Mouse (Mus musculus): ENCODE measurements around the gene Cebpb. TPM values are rescaled to one million over a fixed set of nuclear protein-coding genes. Genes with fewer than 3 reads are reported as not detected.
A peak's percentile ranks its signal among the peaks of the same experiment; 100 is the strongest.

The Cebpb gene
- total RNA-seq, 2 experiments from 2014 or later: 108 to 124 TPM

DNA sequence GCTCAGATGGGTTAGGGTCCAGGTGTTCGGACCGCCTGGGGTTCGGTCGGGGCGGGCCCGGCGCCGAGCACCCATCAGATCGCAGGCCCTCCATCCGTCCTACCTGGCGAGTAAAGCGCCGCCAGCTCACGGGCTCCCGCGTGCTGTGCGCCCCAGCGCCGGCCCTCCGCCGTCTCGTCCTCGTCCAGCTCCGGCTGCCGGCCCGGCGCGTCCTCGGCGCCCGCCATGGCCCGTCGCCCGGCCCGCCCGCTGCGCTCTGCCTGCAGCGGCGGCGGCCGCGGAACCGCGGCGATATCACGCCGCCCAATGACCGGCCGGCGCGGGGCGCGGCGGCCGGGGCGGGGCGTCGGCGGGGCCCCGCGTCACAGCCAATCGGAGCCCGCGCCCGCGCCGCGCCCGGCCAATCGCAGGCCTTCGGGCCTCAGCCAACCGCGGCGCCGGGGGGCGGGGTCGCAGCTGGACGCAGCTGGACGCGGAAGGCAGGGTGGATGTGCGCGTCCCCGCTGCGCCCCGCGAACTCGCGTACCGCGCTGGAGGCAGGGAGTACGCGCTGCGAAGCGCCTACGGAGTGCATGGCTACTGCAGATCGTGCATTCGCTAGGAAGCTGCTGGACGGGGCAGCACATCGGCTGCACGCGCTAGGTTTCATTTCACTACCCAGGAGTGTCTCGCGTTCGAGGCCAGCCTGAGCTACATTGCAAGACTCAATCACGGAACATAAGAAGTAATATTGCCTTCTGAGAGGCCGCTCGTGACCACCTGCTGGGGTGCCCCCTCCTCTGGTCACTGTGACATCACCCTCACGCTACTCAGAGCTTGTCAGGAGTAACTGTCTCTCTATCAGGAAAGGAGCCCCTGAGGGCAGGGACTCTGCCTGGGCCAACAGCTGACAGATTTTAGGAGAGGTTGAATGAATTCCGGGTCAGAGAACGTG, 27.2 kb upstream of the Cebpb start, which contains the start of gene Gm20431:
Gene Gm20431, minus strand, starts transcription at position 227 of the 934 bp plus-strand sequence.
- DNase-seq: peak; percentile 98 to 99
- intact Hi-C loops (cut with DNase I): no loop called here

DNA sequence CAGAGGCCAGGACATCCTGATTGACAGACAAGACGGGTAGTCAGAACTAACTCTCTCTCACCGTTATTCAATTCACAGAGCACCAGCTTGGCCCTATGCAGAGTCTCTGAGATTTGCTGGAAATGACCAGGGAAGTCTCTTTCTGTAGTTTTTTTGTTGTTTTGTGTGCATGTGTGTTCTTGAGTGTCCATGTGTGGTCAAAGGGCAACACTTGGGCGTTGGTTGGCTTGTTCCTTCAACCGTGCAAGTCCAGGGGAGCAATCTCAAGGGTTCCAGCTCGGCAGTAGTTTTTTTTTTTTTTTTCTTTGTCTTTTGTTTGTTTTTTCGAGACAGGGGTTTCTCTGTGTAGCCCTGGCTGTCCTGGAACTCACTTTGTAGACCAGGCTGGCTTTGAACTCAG, 26.0 kb upstream of the Cebpb start:
- intact Hi-C loops (cut with DNase I): no loop called here
- no peak for DNase-seq

DNA sequence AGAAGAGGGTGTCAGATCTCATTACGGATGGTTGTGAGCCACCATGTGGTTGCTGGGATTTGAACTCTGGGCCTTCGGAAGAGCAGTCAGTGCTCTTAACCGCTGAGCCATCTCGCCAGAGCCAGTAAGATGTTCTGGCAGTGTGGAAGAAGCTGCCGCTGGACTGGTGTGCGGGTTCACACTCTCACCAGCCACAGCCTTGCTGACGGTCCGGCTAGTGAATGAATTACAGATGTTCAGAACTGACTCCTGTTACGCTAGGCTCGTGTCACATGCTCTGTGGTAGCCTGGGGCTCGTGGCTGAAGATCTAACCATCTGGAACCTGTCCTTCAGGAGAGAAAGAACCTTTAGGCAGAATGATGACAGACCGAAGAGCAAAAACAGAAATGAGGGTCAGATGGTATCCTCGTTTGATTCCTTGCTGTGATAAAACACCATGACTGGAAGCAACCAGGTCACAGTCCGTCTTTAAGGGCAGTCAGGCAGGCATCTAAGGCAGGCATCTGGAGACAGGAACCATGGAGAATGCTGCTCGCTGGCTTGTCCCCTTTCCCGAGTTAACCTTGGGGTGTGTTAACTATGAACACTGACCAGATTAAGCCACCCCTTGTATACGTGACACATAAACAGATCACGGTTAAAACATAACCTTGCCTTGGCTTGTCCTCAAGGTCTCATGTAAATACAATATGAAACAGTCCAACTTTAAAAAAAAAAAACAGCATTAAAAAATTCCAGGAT, 22.6 kb upstream of the Cebpb start:
- intact Hi-C loops (cut with DNase I): no loop called here
- no peak for DNase-seq

DNA sequence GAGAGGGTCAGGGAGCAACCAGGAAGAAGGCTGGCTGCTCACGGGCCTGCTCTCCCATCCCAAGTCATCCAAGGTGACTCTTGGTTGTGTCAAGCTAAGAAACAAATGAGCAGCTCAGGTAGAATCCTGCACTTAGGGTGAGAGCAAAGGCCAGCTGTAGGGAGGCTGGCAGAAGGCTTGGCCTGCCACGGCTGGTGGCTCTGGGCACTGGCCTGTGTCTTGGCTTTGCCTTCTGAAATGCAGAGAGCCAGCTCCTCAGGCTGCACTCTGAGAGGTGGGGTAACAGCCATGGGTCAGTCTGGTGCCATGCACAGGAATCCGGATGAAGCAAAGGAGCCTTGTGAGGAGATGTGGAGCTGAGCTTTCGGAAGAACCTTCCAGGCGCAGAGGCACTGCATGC, 20.3 kb upstream of the Cebpb start:
- intact Hi-C loops (cut with DNase I): no loop called here
- no peak for DNase-seq

DNA sequence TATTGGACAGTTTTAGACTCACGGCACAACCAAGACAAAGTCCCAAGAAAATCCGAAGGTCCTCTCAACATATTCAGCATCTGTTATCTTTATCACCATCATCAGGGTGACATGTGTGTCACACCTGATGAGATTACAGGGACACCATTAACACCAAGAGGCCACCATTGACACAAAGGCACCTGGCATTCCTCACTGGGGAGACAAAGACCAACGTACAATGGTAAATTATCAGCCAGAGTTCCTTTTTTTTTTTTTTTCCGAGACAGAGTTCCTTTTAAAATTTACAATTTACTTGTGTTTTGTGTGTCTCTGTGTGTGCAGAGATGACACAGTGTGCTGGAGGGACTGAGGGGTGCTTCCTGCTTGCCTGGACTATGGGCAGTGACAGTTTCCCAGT, 19.3 kb upstream of the Cebpb start:
- intact Hi-C loops (cut with DNase I): no loop called here
- no peak for DNase-seq

DNA sequence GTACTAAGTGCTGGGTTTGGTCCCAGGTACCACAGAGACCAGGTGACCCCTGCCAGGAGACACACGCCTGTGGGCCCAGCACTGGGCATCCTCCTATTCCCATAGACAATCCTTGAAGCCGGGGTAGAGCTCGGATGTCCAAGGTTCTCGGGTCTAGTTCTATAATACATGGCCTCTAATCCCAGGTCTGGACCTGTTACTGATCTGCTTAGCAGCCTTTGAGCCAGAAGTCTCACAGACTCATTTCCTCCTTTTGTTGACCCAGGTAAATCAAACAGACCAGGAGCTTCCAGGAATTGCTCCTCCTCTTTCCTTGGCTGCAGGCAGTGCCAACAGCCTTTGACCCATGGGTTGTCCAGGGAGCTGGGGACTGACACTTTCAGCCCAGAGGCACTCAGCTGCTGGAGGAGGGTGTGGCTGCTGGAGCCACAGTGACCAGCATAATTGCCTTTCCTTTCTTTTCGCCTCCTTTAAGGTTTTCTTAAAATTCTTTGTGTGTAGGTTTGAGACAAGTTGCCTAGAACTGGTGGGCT, 17.5 kb upstream of the Cebpb start:
- intact Hi-C loops (cut with DNase I): no loop called here
- DNase-seq: no peak

DNA sequence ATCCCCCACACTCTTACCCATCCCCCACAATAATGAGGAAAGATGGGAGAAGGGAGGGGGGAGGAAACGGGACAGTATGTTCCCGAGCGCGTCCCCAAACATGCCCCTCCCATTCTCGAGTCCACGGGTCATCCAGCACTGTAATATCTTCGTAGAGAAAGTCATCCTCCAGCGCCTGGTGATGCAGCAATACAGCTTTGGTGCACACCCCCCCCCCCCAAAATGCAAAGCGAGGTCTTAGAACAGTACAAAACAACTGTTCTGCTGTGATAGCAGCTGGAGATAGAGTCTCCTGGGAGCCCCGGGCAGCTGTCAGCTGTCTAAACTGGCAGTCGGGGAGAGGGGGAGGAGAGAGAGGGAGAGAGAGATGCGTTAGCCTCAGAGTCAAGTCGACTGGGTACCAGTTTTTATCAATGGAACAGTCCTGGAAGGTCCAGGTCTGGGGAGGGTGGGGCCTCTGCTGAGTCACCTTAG, 16.5 kb upstream of the Cebpb start:
- DNase-seq: peak; percentile 62 to 63
- intact Hi-C loops (cut with DNase I): no loop called here

DNA sequence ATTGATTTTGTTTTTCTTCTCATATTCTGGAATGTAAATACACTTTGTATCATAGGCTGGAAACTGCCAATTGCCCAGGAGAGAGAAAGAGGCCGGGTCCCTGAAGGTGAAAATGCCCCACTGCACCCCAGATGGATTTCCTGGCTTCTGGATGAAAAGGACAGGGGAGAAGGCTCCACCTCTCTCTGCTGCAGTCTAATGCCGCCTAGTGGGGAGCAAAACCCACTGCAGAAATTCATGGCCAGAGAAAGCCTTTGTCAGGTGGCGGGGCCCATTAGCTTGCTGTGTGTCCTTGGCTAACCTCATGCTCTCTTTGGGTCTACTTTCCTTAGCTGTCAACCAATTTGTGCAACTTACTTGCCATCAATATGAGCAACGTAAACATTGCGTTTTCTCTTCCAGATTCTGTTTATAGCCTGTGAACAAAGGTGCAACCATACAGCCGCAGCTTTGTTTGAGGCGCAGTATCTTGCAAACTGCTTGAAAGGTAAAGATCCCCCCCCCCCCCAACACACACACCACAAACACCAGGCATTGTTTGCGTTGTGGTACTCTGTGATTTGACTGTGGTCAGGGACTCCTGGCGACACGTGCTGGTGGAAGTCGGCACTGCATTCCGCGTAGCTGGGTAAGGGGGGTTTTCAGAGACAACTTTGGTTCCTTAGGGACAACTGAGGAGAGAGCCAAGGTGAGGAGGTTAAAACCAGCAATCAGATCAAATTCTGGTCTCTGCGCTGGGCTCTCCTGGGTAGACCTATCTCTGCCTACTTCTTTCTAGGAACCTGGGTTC, 13.4 kb upstream of the Cebpb start:
- intact Hi-C loops (cut with DNase I): loop anchor here (1.0 kb wide), 1 partner anchor 34 kb away; no protein-coding TSS in a partner anchor

DNA sequence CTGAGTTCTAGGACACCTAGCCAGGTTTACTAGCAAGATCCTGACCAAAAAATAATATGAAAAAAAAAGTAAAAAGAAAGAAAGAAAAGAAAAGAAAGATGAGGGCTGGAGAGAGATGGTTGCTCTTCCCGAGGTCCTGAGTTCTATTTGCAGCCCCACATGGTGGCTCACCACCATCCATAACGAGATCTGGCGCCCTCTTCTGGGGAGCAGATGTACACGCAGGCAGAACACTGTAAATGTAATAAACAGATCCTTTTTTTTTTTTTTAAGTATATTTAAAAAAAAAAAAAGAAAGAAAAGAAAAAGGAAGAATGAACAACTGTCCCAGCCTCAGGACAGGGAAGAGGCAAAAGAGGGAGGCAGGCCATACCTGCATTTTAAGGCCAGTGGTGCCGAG, 10.1 kb upstream of the Cebpb start:
- DNase-seq: no peak
- intact Hi-C loops (cut with DNase I): no loop called here

More for the DNA sequence above, 13.4 kb upstream of the Cebpb start:
- DNase-seq: peak in 1 of 2 experiments; percentile 70

DNA sequence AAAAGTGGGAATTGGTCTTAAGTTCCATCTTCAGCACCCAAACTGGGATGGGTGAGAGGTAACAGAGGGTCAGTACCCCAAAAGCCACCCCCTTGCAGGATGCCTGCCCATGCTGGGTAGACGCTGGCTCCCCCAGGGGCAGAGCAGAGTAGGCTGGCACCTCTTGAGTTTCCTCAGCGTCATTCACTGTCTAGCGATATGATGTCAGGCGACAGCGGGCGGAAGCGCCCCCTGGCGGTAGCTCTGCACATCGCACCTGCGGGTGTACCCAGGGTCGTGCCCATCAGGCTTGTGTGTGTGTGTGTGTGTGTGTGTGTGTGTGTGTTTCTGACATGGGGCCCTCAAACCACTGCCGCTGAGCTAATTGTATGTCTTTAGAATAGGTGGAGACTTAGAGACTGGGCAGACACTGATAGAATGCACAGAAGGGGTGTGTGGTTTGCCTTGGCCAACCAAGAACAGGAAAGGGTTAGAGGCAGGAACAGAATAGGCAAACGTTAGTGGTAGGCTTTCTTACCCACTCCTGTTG, 8.7 kb upstream of the Cebpb start:
- peak; percentile 84 to 93 for DNase-seq
- intact Hi-C loops (cut with DNase I): loop anchor here (1.0 to 2.0 kb wide), 2 partner anchors 39 to 147 kb away; no protein-coding TSS in a partner anchor

DNA sequence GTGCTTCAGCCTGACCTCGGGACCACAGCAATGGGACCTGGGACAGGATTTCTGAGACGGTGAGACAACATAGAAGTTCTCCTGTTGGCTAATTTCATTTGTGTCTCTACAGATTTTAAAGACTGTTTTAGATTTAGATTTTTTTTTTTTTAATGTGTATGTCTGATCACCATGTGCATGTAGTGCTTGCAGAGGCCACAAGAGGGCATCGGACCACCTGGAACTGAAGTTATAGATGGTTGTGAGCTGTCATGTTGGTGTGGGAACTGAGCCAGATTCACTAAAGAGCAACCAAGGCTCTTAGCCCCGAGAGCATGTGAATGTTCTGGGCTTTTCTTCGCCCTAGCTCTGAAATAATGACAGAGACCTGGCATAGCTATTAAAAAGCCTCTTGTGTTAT, 8.1 kb upstream of the Cebpb start:
- intact Hi-C loops (cut with DNase I): loop anchor here (1.0 to 2.0 kb wide), 2 partner anchors 39 to 148 kb away; no protein-coding TSS in a partner anchor
- peak in 1 of 2 experiments; percentile 71 for DNase-seq

DNA sequence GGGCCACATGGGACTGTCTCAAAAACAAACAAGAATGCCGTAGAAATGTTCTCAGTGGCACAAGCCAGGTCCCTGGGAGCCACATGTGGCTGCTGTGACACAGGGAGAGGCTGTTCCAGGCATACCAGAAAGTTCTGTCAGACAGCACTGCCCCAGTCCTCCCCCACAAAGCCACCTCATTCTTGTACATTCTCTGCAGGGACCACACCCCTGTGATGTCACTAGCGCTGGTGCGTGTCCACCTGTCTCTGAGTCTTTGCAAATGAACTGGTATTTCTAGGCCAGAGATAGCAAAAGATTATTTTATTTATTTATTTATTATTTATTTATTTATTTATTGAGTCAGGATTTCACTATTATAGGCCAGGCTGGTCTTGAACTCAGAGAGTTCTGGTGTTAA, 5.0 kb upstream of the Cebpb start:
- no peak for DNase-seq
- intact Hi-C loops (cut with DNase I): no loop called here

DNA sequence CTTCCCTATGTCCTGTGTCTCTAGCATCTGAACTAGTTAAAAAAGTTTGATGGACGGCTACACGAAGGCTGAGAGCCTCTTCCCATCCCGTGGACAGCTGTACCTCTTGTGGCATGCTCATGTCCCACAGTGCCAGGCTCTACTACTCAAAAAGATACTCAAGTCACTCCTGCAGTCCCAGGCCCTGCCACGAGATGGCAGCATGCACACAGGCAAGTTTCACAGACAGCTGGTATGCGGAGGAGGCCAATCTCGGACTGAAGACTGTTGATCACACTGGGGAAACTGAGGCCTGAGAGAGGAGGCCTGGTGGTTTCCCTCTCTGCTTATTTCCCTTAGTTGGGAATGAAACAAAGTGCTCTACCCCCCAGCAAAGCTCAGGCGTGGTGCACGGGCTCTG, 3.6 kb upstream of the Cebpb start:
- DNase-seq: peak; percentile 94 to 98
- intact Hi-C loops (cut with DNase I): loop anchor here (1.0 to 5.0 kb wide), 2 partner anchors 210 to 412 kb away; no protein-coding TSS in a partner anchor

DNA sequence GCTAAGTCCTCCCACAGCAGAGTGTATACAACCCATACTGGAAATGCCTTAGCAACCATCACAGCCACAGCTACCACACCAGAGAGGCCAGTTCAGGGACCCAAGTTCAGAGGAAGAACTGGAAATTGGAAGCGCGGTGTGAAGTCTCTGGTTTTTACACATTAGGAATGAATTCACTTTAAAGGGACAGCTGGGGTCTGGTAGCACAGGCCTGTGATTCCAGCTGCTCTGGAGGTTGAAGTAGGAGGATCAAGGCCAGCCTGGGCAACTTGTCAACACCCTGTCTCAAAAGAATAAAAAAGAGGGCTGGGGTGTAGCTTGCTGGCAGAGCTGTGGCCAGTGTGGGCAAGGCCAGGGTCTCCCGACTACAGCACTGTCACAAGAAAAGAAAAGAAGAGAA, 2.9 kb upstream of the Cebpb start:
- no peak for DNase-seq
- intact Hi-C loops (cut with DNase I): loop anchor here (1.0 to 5.0 kb wide), 3 partner anchors 209 to 411 kb away; no protein-coding TSS in a partner anchor

DNA sequence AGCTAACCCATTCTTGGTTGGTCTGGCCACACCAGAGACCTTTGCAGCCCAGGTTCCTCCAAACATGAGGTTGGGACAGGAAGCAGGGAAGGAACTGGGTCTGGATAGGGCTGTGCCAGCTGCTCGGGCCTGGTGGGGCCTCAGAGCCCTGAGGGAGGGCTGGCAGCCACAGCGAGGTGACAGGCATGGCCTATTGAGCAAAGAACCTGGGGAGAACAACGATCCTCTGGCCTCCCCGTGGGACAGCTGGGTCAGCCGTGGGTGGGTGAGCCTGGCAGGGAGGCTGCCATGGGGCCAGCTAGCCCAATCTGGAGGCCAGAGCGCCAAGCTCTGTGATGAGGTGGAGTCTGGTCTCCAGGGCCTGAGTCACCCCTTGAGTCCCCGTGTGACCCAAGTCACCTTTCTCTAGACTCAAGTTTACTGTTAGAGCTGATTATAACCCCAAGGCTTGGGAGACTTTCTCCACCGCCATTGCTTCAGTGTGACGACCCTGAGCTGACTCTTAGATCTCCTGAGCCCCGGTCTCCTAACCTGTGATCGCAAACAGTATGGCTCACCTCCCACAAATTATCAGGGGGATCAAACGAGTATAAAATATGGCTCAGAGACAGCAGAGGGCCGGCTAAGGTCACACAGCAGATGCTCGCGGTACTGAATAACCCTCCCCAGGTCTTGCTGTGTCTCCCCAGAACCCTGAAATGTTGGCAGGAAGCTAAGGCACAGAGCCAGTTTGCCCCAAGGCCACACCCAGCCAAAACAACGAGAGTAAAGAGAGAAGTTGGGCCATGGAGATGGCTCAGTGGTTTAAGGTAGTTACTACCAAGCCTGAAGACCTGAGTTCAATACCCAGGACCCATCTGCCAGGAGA, 2.1 kb upstream of the Cebpb start:
- intact Hi-C loops (cut with DNase I): loop anchor here (2.0 to 5.0 kb wide), 2 partner anchors 326 to 411 kb away; no protein-coding TSS in a partner anchor
- no peak for DNase-seq

DNA sequence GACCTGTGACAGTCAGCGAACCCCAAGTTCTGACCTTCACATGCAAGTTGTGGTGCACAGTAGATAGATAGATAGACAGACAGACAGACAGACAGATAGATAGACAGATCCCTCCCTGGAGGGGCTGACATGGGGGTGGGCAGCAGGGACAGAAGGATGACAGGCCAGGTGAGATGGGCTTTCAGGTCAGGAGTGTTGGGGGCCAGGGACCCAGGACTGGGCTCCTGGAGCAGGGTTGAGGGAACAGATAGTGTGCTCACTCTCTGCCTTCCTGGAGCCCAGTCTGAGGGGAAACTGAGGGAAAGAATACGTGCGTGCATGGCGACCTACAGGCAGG, 1.5 kb upstream of the Cebpb start:
- intact Hi-C loops (cut with DNase I): loop anchor here (2.0 to 5.0 kb wide), 2 partner anchors 326 to 410 kb away; no protein-coding TSS in a partner anchor
- DNase-seq: no peak

DNA sequence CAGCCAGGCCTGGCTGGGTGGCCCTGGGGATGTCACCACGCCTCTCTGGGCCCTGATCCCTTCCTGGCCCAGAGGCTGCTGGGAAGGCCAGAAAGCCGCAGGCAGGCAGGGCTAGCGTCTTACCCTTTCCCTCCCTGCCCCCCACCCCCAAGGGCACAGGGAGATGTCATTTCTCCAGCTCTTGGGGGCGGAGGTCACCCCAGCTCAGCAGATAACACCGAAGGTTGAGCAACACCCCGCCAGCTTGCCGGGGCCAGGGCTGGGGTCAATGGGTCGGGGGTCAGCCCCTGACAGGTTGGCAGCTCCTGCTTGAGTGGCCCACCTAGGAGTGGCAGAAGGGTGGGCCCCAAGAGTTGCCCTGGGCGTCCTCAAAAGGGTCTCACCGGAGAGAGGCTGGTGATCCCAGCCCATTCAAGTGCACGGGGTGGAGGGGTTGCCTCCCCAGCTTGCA, 1.0 kb upstream of the Cebpb start:
- DNase-seq: no peak
- intact Hi-C loops (cut with DNase I): loop anchor here (1.0 to 5.0 kb wide), 4 partner anchors 89 to 410 kb away; no protein-coding TSS in a partner anchor

DNA sequence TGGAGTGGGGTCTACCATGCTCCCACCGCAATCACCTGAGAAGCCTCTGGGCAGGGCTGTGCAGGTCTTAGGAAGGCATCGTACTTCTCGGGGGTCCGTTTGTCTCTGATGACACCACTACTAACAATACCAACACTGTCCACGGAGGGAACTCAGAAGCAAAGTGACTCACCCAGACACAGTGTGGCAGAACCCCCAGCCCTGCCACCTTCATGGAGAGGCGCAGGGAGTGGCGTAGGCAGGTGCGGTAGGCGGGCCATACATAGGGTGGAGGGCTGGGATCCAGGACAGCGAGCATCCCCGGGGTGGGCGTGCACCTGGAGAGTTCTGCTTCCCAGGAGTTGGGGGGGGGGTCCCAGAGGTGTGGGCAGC, 603 bp upstream of the Cebpb start:
- DNase-seq: no peak
- intact Hi-C loops (cut with DNase I): loop anchor here (1.0 to 5.0 kb wide), 3 partner anchors 89 to 409 kb away; no protein-coding TSS in a partner anchor
